Mouse (Mus musculus): ENCODE data around the gene Madd.

The Madd gene

DNA sequence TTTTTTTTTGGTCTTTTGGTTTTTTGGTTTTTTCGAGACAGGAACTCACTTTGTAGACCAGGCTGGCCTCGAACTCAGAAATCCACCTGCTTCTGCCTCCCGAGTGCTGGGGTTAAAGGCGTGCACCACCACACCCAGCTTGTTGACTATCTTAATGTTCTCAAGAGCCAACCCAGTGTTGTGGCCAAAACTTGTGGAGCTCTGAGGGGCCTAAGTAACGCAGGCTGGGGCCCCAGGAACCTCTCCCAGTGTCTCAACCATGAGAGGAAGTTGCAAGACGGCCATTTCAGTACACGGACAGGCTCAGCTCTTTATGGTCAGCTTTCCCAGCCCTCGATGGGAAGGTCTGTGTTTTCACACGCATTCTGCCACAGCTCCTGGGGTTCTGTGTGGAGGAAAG, 94.7 kb downstream of the Madd start:
- no peak for DNase-seq

DNA sequence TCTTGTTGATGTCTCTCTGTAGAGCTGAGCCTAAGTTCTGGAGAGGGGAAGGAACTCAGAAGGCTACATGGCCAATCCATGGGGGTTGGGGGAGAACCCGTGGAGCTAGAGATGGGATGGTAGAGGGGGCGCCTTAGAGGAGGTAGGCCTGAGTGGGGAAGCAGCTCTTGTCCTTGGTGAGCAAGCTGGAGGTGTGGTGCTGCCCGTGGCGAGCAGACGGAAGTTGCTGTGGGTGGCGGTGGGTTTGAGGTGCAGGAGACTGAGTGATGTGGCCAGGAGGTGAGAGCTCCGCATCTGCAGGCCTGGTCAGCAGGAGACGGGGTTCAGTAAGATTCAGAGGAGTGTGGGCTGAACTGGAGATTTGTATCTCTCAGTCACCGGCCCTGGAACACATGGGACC, 96.2 kb downstream of the Madd start:
- DNase-seq: no peak
